Mouse (Mus musculus) liver, postnatal 0 days (tissue): Measurements from ENCODE around the gene Marc1. TPM values are rescaled to one million over a fixed set of nuclear protein-coding genes. Genes with fewer than 3 reads are reported as not detected.

Experiments
- ATAC-seq: fragments of 200-750 bp; cut with Nextera tagmentation; 2 replicates; pipeline ENCODE4 v1.8.0; 2017; ENCODE audit warnings: mild to moderate bottlenecking, moderate library complexity
- DNase-seq: peaks from one replicate; pipeline ENCODE4 v3.0.0-alpha.2; 2016
- H3K27ac ChIP-seq: fragments of 300-500 bp; sonication (generic); 2 replicates; pipeline ENCODE4 v1.5.1; 2014; ENCODE audit warnings: antibody characterized with exemption, moderate library complexity, mild to moderate bottlenecking, low read depth
- H3K27me3 ChIP-seq: fragments of 300-500 bp; sonication (generic); 2 replicates; pipeline ENCODE4 v1.6.1; 2014; ENCODE audit warnings: low read length, control low read depth, mixed read lengths; ENCODE audit not compliant: insufficient read depth
- H3K36me3 ChIP-seq: fragments of 300-500 bp; sonication (generic); replicated peaks from 2 replicates; pipeline ENCODE4 v1.6.1; 2014; ENCODE audit warnings: mild to moderate bottlenecking, control low read depth, low read length, moderate library complexity, mixed read lengths; ENCODE audit not compliant: insufficient read depth
- H3K4me1 ChIP-seq: fragments of 300-500 bp; sonication (generic); 2 replicates; pipeline ENCODE4 v1.6.1; 2014; ENCODE audit warnings: antibody characterized with exemption, mild to moderate bottlenecking, control low read depth; ENCODE audit not compliant: insufficient read depth
- H3K4me2 ChIP-seq: fragments of 300-500 bp; sonication (generic); 2 replicates; pipeline ENCODE4 v1.6.1; 2014; ENCODE audit warnings: low read depth, mild to moderate bottlenecking, low read length, moderate library complexity, mixed read lengths
- H3K4me3 ChIP-seq: fragments of 300-500 bp; sonication (generic); 2 replicates; pipeline ENCODE4 v1.5.1; 2014; ENCODE audit warnings: low read depth, low read length
- H3K9ac ChIP-seq: fragments of 300-500 bp; sonication (generic); replicated peaks from 2 replicates; pipeline ENCODE4 v1.6.1; 2014; ENCODE audit warnings: mild to moderate bottlenecking, moderate library complexity
- H3K9me3 ChIP-seq: fragments of 300-500 bp; sonication (generic); 2 replicates; pipeline ENCODE4 v1.6.1; 2016; ENCODE audit warnings: mild to moderate bottlenecking, control low read depth, low read length, mixed read lengths
- CTCF ChIP-seq: sonication (generic); IDR thresholded peaks from 2 replicates; pipeline ENCODE4 v1.5.1; 2016; ENCODE audit warnings: antibody characterized with exemption, low read depth
- EP300 ChIP-seq: IDR thresholded peaks from 2 replicates; pipeline ENCODE4 v1.6.1; 2016; ENCODE audit warnings: antibody characterized with exemption, low read depth, mild to moderate bottlenecking
- WGBS: fragments of 180-500 bp; shearing (Covaris S2); extraction: QIAGEN DNeasy Blood & Tissue Kit; methylation state at CpG from one replicate; pipeline ENCODE4 v1.1.7; 2014; ENCODE audit not compliant: insufficient replicate concordance; 5-methylcytosine and 5-hydroxymethylcytosine counted together
- microRNA counts: library from miRNA; unstranded; fragments of <30 nt; microRNA quantifications from one replicate; lab custom pipeline; 2015
- microRNA-seq: library from miRNA; unstranded; fragments of <30 nt; microRNA quantifications from one replicate; pipeline ENCODE4, GENCODE M21; 2016
- polyA plus RNA-seq: library from polyadenylated mRNA; unstranded; fragments of >200 nt; fragmentation: Nextera tagmentation; extraction: Ambion mirVana; gene quantifications from 2 replicates; pipeline ENCODE4 v1.2.1, GENCODE M21; 2015

Marc1 gene
- polyA plus RNA-seq, 1 experiment from 2014 or later: 204 TPM

DNA sequence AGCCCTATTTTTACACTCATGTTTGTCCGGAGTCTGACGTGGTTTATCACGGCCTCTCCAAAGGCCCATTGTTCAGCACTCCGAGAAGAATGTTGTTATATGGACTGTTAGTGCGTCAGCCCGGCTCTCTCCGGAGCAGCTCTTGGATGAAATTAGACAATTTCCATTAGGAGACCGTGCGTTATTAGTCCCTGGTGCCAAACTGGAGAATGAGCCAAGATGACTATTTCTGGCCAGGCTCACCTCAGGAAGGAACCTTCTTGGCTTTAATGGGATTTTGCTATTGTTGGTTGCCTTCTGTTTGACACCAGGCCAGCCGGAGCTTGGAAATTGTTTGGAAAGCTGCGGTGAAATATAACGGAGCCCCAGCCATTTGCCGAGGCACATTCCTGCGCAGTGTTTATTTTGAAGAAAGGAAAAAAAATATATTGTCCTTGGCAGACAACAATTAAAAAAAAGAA is 62.4 kb downstream of the Marc1 start:
- H3K27me3 ChIP-seq: 0 out of 2 replicates have a peak, but pooled peaks cover 4% of the 10 kb centered on the region
- TF ChIP-seq EP300 (no peak), CTCF (no peak)
- H3K9ac ChIP-seq: no peak overlapping the region
- no peaks in the 10 kb centered on the region for H3K9me3 ChIP-seq
- DNase-seq (no peak), ATAC-seq (peak; percentile 25; the same call in 1 of the 2 replicates)
- H3K4me3 ChIP-seq: no peak overlapping the region
- no peaks in the 10 kb centered on the region for H3K4me1 ChIP-seq
- no peak overlapping the region for H3K27ac ChIP-seq
- no peaks in the 10 kb centered on the region for H3K36me3 ChIP-seq
- H3K4me2 ChIP-seq: no peak overlapping the region
- WGBS: 51% methylated on average over 14 of the region's 14 CpGs

DNA sequence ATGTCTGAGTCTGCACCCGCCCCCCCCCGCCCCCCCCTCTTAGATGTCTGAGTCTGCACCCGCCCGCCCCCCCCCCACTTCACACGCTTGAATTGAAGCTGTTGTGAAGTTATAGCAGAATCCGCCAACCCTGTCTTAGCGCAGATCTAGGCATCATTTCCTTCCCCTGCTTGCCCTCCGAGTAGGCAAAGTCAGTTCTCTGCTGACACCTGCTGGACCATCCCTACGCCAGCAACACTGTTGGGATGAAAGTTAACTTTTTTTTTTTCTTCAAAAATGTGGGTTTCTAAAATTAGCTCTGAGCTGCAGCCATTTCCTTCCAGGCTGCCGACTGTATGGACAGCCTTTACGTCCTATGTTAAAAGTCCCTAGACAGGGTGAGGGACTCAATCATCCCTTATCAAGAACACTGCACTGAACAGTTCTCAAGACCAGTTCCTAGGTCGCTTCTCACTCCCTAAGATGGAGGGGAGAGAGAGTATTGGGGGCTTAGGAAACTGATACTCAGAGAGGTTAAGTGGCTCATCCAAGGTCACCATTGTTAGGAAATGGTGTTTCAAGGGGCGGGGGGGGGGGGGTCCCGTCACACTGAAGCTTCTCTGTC is 73.1 kb downstream of the Marc1 start:
- H3K4me2 ChIP-seq: no peak overlapping the region
- H3K27me3 ChIP-seq: peaks cover 33% of the 10 kb centered on the region
- no peaks in the 10 kb centered on the region for H3K4me1 ChIP-seq
- no peak overlapping the region for H3K4me3 ChIP-seq
- H3K9ac ChIP-seq: no peak overlapping the region
- H3K36me3 ChIP-seq: no peaks in the 10 kb centered on the region
- peak; percentile 38; the same call in 1 of the 2 replicates for ATAC-seq
- peak; percentile 69 for DNase-seq
- WGBS: 3% methylated on average over 10 of the region's 14 CpGs
- no peaks in the 10 kb centered on the region for H3K9me3 ChIP-seq
- no peak overlapping the region for H3K27ac ChIP-seq
- TF ChIP-seq CTCF: peak; percentile 89
- TF ChIP-seq EP300: no peak

DNA sequence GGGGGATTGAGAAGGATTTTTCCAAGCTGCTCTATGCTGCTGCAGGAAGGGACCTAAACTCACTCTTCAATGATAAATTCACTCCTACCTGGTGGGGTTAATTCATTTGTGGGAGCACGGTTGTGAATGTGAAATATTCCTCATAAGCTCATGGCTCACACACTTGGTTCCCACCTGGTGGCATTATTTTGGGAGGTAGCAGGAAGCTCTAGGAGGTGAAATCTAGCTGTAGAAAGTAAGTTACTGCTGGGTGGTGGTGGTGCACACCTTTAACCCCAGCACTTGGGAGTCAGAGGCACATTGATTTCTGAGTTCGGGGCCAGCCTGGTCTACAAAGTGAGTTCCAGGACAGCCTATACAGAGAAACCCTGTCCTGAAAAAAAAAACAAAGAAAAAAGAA is 73.9 kb downstream of the Marc1 start:
- H3K9ac ChIP-seq: no peak overlapping the region
- H3K27ac ChIP-seq: no peak overlapping the region
- no peaks in the 10 kb centered on the region for H3K36me3 ChIP-seq
- peaks cover 40% of the 10 kb centered on the region for H3K27me3 ChIP-seq
- no peaks in the 10 kb centered on the region for H3K9me3 ChIP-seq
- TF ChIP-seq CTCF (no peak), EP300 (no peak)
- no peaks in the 10 kb centered on the region for H3K4me1 ChIP-seq
- no peak overlapping the region for H3K4me2 ChIP-seq
- DNase-seq (no peak), ATAC-seq (no peak)
- no peak overlapping the region for H3K4me3 ChIP-seq
- WGBS: 49% methylated on average over 2 of the region's 2 CpGs

MicroRNAs encoded within 50 kb of the gene (microRNA counts, 519-probe panel; counts per million panel counts)
- microRNA mmu-miR-1981 (lab: Ali Mortazavi, UCI): not detected

Small RNAs within 50 kb of the gene (microRNA-seq; reads per million reads assigned to microRNA genes)
- 589 reads per million, percentile 64 among the genes with 10 or more reads in this experiment for gene Mir1981

Other genes with a start within 250 kb of the Marc1 start
- 8.3 and 9.7 TPM in 2 replicates for gene Hlx, start 78.7 kb downstream of the Marc1 start, polyA plus RNA-seq
- gene Marc2, start 35.1 kb upstream of the Marc1 start, polyA plus RNA-seq: 608 and 698 TPM in 2 replicates
- gene C130074G19Rik, start 71.9 kb upstream of the Marc1 start, polyA plus RNA-seq: 5.6 and 6.5 TPM in 2 replicates
- gene Mark1, start 188.3 kb upstream of the Marc1 start, polyA plus RNA-seq: 0.31 TPM in 2 replicates